Mouse (Mus musculus) stomach, postnatal 0 days (tissue): ENCODE data around the gene Gemin2.

Experiments used
- CTCF ChIP-seq: IDR thresholded peaks from 2 replicates; pipeline ENCODE4 v1.5.1; 2016; ENCODE audit warnings: antibody characterized with exemption, low read depth, mild to moderate bottlenecking, moderate library complexity
- EP300 ChIP-seq: optimal IDR thresholded peaks from 2 replicates; pipeline ENCODE3; 2016; ENCODE audit warnings: antibody characterized with exemption

- TF ChIP-seq CTCF (no peak), EP300 (no peak)
Measured at GRCm38 (mm10) chr12:59067095-59067494, 53.9 kb downstream of the Gemin2 start.
